Mouse (Mus musculus): Measurements from ENCODE around the gene Filip1. TPM values are rescaled to one million over a fixed set of nuclear protein-coding genes. Genes with fewer than 3 reads are reported as not detected.
A peak's percentile ranks its signal among the peaks of the same experiment; 100 is the strongest.

Filip1 gene
- polyA plus RNA-seq, 1 experiment, result 1.7 TPM

DNA sequence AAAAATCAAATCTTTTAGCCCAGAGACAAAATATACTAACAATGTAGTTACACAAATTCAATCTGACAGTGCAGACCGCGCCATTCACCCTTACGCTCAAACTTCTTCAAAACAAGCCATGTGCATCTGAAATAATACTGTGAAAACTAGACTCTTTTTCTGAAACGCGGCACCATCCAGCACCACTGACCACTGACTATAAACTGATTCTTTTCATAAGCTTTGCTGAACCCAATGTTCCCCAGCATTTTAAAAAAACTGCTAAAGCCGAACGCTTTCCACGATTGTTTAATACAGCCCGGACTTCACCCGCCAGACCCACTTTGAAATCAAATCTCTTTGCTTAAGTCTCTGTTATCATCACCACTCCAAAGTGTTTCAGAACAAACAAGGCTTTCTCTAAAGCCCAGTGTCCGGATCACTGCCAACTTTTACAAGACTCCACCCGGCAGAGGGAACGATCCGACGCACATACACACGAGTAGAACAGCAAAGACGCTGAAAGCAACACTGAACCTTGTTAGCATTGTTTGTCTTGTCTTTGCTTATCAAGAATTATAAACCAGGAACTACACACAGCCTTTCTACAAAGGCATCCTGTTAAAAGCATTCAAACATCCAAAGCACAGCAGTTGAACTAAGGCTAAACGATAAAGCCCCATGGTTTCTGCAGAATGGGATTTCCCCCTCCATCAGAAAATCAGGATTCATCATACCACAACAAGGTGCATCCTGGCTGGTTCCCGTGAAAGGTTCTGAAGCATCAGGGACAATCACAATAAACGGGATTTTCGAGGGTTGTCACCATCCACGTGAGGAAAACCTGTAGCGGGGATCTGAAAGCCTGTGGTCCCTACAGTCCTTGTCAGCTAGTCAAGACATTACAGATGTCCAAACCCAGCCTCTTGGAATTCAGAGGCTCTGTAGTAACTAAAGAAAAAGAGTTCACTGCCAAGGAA, 182.5 kb downstream of the Filip1 start:
- TF ChIP-seq POLR2A (IDR thresholded peaks at IDR 0.05; ENCODE audit: low read depth, low read length), result no peak
- TF ChIP-seq CTCF (IDR thresholded peaks at IDR 0.05; ENCODE audit: extremely low read depth, insufficient read length, insufficient replicate concordance, low read depth, low read length), result no peak
- no peaks in the 10 kb centered on the region for H3K36me3 ChIP-seq (ENCODE audit: control insufficient read depth, insufficient read depth, low read length)
- WGBS, result 40% methylated on average over 23 of the region's 23 CpGs
- no peak overlapping the region for H3K27ac ChIP-seq (ENCODE audit: insufficient read depth, low read depth, low read length)
- H3K27me3 ChIP-seq (ENCODE audit: control insufficient read depth, insufficient read depth, low read length), result no peaks in the 10 kb centered on the region
- no peaks in the 10 kb centered on the region for H3K4me1 ChIP-seq (ENCODE audit: control insufficient read depth, insufficient read depth, insufficient read length, low read length)
- H3K4me3 ChIP-seq (ENCODE audit: low read depth, low read length), result no peak overlapping the region

DNA sequence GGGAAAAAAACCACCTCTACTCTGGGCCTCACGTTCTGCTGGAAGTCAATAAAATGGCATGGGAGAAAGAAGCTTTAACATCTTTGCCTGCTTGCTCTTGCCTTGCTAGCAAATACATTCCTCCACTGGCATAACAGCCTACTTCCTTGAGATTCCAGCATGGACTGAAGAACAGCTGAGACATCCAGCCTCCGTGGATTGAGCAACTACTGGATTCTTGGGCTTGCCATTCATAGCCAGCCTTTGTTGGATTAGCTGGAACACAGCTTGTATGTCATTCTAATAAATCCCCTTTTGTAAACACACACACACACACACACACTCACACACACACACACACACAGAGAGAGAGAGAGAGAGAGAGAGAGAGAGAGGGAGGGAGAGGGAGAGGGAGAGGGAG, 185.6 kb downstream of the Filip1 start:
- 33% methylated on average over 2 of the region's 2 CpGs for WGBS
- H3K4me1 ChIP-seq (ENCODE audit: control insufficient read depth, insufficient read depth, insufficient read length, low read length), result no peaks in the 10 kb centered on the region
- H3K27ac ChIP-seq (ENCODE audit: insufficient read depth, low read depth, low read length), result no peak overlapping the region
- TF ChIP-seq POLR2A (IDR thresholded peaks at IDR 0.05; ENCODE audit: low read depth, low read length), result no peak
- TF ChIP-seq CTCF (IDR thresholded peaks at IDR 0.05; ENCODE audit: extremely low read depth, insufficient read length, insufficient replicate concordance, low read depth, low read length), result no peak
- H3K4me3 ChIP-seq (ENCODE audit: low read depth, low read length), result no peak overlapping the region
- no peaks in the 10 kb centered on the region for H3K27me3 ChIP-seq (ENCODE audit: control insufficient read depth, insufficient read depth, low read length)
- no peaks in the 10 kb centered on the region for H3K36me3 ChIP-seq (ENCODE audit: control insufficient read depth, insufficient read depth, low read length)

DNA sequence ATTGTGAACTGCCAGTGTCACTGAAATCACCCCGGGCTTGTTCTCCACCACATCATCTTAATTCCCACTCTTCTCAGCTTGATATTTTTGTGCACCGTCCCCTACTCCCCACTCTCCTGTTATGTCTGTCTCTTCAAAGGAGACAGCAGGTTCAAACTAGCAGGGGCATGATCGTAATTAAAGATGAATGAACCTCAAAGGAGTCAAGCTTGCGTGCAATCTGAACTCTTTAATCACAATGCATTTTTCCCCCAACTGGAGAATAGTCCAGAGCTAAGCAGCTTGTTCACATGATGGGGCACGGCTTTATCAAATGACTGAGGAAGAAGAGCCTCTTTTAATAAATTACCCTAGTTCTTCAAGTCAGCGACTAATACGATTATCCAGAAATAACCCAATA, 187.1 kb downstream of the Filip1 start:
- Histone ChIP-seq H3K27me3 (ENCODE audit: control insufficient read depth, insufficient read depth, low read length) (no peaks in the 10 kb centered on the region), H3K4me1 (ENCODE audit: control insufficient read depth, insufficient read depth, insufficient read length, low read length) (no peaks in the 10 kb centered on the region), H3K27ac (ENCODE audit: insufficient read depth, low read depth, low read length) (no peak overlapping the region), H3K4me3 (ENCODE audit: low read depth, low read length) (no peak overlapping the region), H3K36me3 (ENCODE audit: control insufficient read depth, insufficient read depth, low read length) (no peaks in the 10 kb centered on the region)
- 92% methylated on average over 7 of the region's 7 CpGs for WGBS
- TF ChIP-seq POLR2A (IDR thresholded peaks at IDR 0.05; ENCODE audit: low read depth, low read length), result no peak
- no peak for TF ChIP-seq CTCF (IDR thresholded peaks at IDR 0.05; ENCODE audit: extremely low read depth, insufficient read length, insufficient replicate concordance, low read depth, low read length)

DNA sequence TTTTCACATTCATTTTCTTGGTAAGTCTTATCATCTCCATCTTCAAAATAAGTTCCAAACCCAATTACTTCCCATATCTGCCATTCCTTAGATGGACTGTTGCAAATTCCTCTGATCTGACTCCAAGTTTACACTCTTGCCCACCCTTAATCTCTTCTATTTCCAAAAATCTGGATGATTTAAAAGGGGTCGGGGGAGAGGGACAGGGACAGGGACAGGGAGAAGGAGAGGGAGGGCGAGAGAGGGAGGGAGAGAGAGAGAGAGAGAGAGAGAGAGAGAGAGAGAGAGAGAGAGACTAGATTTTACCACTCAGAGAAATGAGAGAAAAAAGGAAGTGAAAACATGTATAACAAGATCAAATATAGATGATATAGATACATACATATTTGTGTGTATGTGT, 188.8 kb downstream of the Filip1 start:
- no peak overlapping the region for H3K4me3 ChIP-seq (ENCODE audit: low read depth, low read length)
- H3K27ac ChIP-seq (ENCODE audit: insufficient read depth, low read depth, low read length), result no peak overlapping the region
- WGBS, result 76% methylated on average over 2 of the region's 2 CpGs
- TF ChIP-seq CTCF (IDR thresholded peaks at IDR 0.05; ENCODE audit: extremely low read depth, insufficient read length, insufficient replicate concordance, low read depth, low read length) (no peak), POLR2A (IDR thresholded peaks at IDR 0.05; ENCODE audit: low read depth, low read length) (no peak)
- H3K4me1 ChIP-seq (ENCODE audit: control insufficient read depth, insufficient read depth, insufficient read length, low read length), result no peaks in the 10 kb centered on the region
- no peaks in the 10 kb centered on the region for H3K36me3 ChIP-seq (ENCODE audit: control insufficient read depth, insufficient read depth, low read length)
- H3K27me3 ChIP-seq (ENCODE audit: control insufficient read depth, insufficient read depth, low read length), result no peaks in the 10 kb centered on the region

DNA sequence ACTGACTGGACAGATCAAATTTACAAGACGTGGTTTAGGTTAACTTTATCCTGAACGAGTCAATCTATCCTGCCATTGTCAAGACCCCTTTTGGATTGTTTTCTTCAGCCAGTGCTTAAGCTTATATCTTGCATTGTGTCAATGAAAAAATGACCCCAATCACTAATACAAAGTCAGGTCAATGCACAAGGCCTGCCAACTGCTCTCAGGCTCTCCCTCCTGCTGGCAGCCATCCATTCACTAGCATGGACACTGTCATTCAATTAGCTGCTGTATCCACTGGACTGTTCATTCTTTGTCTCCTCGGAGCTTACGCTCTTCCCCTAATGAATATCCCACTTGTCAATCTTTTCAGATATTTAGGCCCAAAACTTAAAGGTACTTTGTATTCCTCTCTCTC, 189.2 kb downstream of the Filip1 start:
- no peak overlapping the region for H3K27ac ChIP-seq (ENCODE audit: insufficient read depth, low read depth, low read length)
- H3K36me3 ChIP-seq (ENCODE audit: control insufficient read depth, insufficient read depth, low read length), result no peaks in the 10 kb centered on the region
- H3K4me3 ChIP-seq (ENCODE audit: low read depth, low read length), result no peak overlapping the region
- WGBS, result 72% methylated on average over 4 of the region's 4 CpGs
- H3K27me3 ChIP-seq (ENCODE audit: control insufficient read depth, insufficient read depth, low read length), result no peaks in the 10 kb centered on the region
- TF ChIP-seq CTCF (IDR thresholded peaks at IDR 0.05; ENCODE audit: extremely low read depth, insufficient read length, insufficient replicate concordance, low read depth, low read length) (no peak), POLR2A (IDR thresholded peaks at IDR 0.05; ENCODE audit: low read depth, low read length) (no peak)
- H3K4me1 ChIP-seq (ENCODE audit: control insufficient read depth, insufficient read depth, insufficient read length, low read length), result no peaks in the 10 kb centered on the region

DNA sequence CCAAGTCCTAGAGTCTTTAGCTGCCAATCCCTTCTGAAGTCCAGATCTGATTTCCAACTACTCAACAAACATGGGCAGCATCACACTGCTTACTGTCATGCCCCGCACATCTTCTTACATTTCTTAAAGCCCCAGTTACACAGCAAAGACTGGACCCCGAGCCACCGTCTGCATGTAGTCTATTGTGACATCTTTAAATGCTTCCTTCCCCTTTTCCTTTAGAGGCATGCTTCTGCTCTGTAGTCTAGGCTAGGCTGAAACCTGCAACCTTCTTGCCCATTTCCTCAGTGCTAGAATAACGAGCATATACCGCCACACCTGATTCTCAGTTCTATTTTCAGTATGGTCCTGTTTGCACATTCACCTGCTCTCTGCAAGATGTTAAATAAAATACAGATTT, 196.2 kb downstream of the Filip1 start:
- H3K27ac ChIP-seq (ENCODE audit: insufficient read depth, low read depth, low read length), result 0 out of 2 replicates have a peak overlapping the region, but pooled peaks have one; percentile 11
- TF ChIP-seq CTCF (IDR thresholded peaks at IDR 0.05; ENCODE audit: extremely low read depth, insufficient read length, insufficient replicate concordance, low read depth, low read length) (no peak), POLR2A (IDR thresholded peaks at IDR 0.05; ENCODE audit: low read depth, low read length) (no peak)
- H3K27me3 ChIP-seq (ENCODE audit: control insufficient read depth, insufficient read depth, low read length), result no peaks in the 10 kb centered on the region
- no peak overlapping the region for H3K4me3 ChIP-seq (ENCODE audit: low read depth, low read length)
- no peaks in the 10 kb centered on the region for H3K4me1 ChIP-seq (ENCODE audit: control insufficient read depth, insufficient read depth, insufficient read length, low read length)
- H3K36me3 ChIP-seq (ENCODE audit: control insufficient read depth, insufficient read depth, low read length), result no peaks in the 10 kb centered on the region
- 80% methylated on average over 5 of the region's 5 CpGs for WGBS

DNA sequence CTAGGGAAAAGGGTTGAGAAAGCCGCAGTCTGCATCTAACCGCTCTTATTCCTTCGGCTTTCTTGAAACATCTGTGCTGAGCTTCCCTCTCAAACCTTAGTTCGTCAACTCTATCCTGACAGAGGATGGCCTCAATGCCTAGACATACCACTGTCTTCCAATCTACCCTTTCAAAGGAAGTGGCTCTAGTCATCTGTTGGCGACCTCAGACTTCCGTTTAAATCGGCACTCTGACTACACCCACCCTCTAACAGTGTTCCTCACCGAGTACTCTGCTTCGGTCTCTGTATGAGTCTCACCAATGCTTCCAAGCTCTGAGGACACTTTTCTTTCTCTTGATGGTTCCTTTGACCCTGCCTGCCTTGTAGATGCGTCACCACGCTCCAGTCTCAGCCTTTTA, 196.6 kb downstream of the Filip1 start:
- no peak for TF ChIP-seq POLR2A (IDR thresholded peaks at IDR 0.05; ENCODE audit: low read depth, low read length)
- TF ChIP-seq CTCF (IDR thresholded peaks at IDR 0.05; ENCODE audit: extremely low read depth, insufficient read length, insufficient replicate concordance, low read depth, low read length), result no peak
- no peak overlapping the region for H3K4me3 ChIP-seq (ENCODE audit: low read depth, low read length)
- WGBS, result 81% methylated on average over 11 of the region's 11 CpGs
- H3K27ac ChIP-seq (ENCODE audit: insufficient read depth, low read depth, low read length), result peak overlapping the region; percentile 11
- H3K36me3 ChIP-seq (ENCODE audit: control insufficient read depth, insufficient read depth, low read length), result no peaks in the 10 kb centered on the region
- no peaks in the 10 kb centered on the region for H3K27me3 ChIP-seq (ENCODE audit: control insufficient read depth, insufficient read depth, low read length)
- no peaks in the 10 kb centered on the region for H3K4me1 ChIP-seq (ENCODE audit: control insufficient read depth, insufficient read depth, insufficient read length, low read length)
